Mouse (Mus musculus) cerebellum, adult (tissue): Measurements from ENCODE around the gene Col1a2.

Experiments used
- ATAC-seq: cut with Nextera tagmentation; 2 replicates; pipeline ENCODE4 v1.9.2; 2017; ENCODE audit warnings: mild to moderate bottlenecking, moderate library complexity, mixed read lengths; ENCODE audit not compliant: insufficient number of reproducible peaks, low FRiP score, low TSS enrichment

The Col1a2 gene

DNA sequence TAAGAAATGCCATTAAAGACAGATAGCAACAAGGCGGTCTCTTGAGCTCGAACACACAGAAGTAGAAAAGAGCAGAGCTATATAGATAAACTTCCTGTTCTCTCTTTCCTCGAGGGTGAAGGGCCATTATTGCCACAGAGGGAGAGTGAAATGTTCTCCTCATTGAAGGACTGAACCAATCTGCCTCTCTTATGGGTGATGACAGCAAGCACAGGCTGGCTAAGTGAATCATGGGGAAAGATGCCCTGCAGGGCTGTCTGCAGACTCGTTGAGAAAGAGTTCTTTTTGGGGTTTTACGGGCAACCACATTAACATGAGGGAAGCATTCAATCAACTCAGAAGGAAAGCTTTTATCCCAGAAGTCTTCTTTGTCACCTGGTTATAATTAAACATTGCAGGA is 75.0 kb downstream of the Col1a2 start:
- ATAC-seq = no peak

DNA sequence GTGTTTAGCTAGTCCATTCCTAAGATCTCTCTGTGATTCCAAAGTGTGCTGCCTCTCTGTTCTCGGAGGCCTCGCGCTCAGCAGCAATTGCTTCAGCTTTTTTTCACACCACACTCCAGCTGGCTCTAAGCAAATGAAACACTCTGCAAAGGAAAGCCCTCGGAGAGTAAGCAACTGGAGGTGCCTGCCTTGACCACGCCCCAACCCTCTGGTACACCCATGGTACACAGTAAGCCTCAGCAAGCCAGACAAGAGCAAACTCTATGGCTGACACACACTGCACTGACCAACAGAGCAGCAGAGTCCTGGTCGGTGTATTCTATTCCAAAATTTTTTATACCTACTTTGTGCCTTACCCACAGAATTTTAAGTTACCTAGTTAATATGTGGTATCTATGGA is 78.9 kb downstream of the Col1a2 start:
- no peak for ATAC-seq

DNA sequence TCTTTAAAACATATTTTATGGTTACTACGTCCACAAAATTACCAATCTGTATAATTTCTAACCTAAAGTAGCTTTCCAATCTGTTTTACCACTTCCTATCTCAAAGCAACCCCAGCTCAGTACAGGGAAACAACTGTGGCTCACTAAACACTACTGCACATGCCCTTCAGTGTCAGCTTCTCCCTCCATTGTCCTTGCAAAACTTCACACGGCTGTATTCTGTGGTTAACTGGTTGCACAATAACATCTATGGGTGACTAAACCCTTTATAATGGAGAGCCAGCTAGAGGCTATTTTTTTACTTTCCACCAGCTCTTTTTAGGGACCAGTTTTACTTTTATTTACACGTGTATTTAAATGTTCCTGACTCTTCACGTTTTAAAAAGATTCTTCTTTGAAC is 83.3 kb downstream of the Col1a2 start:
- ATAC-seq = no peak

DNA sequence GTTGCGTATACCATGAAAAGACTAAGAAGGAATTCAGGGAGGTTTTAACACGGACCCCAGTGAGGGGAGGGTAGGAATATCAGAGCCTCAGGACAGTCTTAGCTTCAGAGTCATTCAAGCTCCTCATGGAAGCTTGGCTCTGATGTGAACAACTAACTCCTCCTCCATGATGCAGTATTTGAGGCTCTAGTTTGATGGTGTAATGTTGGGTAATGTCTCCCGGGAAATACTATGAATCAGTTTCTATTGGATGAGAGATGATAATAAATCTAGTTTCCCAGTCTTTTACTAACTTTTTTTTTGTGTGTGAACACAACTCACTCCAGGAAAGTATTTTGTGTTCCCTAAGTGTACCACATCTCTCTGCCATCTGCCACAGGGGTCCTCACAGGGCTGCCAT is 84.1 kb downstream of the Col1a2 start:
- no peak for ATAC-seq

DNA sequence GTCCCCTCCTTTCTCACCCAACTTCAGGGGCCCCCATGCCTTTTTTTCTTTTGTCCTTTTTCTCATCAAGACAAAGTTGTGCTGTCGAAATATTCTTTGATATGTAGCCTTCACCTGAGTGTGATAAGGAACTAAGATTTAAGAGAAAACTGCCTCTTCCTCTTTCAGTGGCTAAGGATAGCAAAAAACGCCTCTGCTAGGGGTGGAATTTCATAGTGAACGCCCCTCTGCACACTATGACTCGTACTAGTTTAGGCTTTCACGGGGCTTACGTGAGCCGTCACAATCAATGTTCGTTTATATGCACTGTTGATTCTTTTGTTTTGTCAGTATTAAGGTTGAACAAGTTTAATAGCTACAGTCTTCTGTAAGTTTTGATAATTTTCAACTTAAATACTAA is 85.5 kb downstream of the Col1a2 start:
- no peak for ATAC-seq
